ENCODE assay signal across 17 mouse cellular contexts in the genomic region with DNA sequence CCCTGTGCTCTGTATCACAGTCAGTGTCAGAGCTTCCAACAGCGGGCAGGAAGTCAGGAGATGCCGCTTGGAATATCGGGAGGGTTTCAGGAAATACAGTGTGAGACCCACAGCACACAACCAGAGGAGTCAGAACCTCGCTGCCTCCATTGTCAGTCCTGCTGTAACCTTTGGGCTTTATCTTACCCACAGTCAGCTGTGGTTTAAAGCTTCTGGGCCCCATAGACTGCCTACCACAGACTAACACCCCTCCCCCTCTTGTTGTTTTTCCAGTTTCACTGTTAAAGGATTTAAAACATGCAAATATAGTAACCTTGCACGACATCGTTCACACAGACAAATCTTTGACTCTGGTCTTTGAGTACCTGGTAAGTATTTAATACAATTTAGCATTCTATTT.
DNase-seq lines count a peak whose midpoint lies in the region; ATAC-seq lines count a peak whose summit lies in the region.
"Had no signal": no experiment of that assay in that cellular context is flagged by ENCODE, and none has a peak within 500 bp of the region (broad histone marks: within the 10 kb centered on the region; RNA-seq: fewer than 3 reads in every experiment).

No protein-coding gene starts in this region.

- ATAC-seq in megakaryocyte progenitor cell, adult 5-6 weeks (replicated peaks; ENCODE audit: poor library complexity) = peak; percentile 69
- ATAC-seq: forebrain, embryonic 13.5 days; intestine, embryonic 16.5 days; midbrain, embryonic 13.5 days; Patski had no signal

- peak; percentile 44 for DNase-seq in thymus, postnatal 0 days (ENCODE audit: low spot score)
- DNase-seq in thymus, postnatal 4 days = no peak
- peak; percentile 47 for DNase-seq in T-cell, adult 2 months (ENCODE audit: low spot score)
- DNase-seq in kidney, adult 9 months = no peak
- no peak for DNase-seq in left cerebral cortex, adult 9 months (ENCODE audit: low spot score in 2 of 2)
- DNase-seq in thymus, postnatal 14 days = no peak
- DNase-seq: adrenal gland, postnatal 14 days; cerebellum, adult 9-10 months; gastrocnemius, adult 2 months; kidney, postnatal 25 days; retina, postnatal 1 day; thymus, postnatal 25 days had no signal

Comparison
In these comparisons a context has a peak if more than half of its experiments do, and no peak if none do; other contexts are left out.
1. DNase-seq: peak in thymus, postnatal 0 days (single experiment) and T-cell, adult 2 months (single experiment); none in thymus, postnatal 4 days (single experiment), kidney, adult 9 months (single experiment), left cerebral cortex, adult 9 months (0 of 2) and thymus, postnatal 14 days (single experiment).